Mouse (Mus musculus): ENCODE results near the gene Vps26c. TPM values are rescaled to one million over a fixed set of nuclear protein-coding genes. Genes with fewer than 3 reads are reported as not detected.

Vps26c gene
- polyA plus RNA-seq, 1 experiment from 2014 or later, result 61.3 TPM

DNA sequence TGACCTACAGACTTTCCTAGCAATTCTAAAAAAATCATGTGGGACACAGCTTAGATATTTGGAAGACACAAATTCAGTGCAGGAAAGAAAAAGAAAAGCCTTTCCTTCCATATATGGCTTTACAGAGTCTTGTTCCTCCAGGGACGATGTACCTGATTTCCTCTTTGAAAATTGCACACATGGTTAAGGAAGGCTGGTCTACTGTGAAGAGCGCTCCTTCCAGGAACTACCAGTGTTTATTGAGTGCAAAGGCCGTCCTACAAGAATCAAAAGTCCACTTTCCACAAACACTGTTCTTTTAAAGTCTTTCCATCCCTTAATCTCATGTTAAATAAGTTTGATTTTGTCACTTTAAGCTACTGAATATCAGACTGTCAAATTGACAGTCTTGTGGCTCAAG lies 916 bp upstream of the Vps26c start:
- H3K27me3 ChIP-seq, result no peaks in the 10 kb centered on the region
- no peak for DNase-seq (ENCODE audit: low read depth, low spot score)
- TF ChIP-seq CTCF (IDR thresholded peaks at IDR 0.05), result no peak
- POLR2A ChIA-PET, result interaction anchor here (1.0 kb wide), 1 partner anchor 94 kb away, joined by 3 read pairs; no protein-coding TSS in a partner anchor
- in situ Hi-C loops (cut with MboI; ENCODE audit: low pct_unique_long_range_greater_than_20kb), result loop anchor here (5.0 kb wide), 1 partner anchor 35 kb away; no protein-coding TSS in a partner anchor
- no peak for ATAC-seq
- CTCF ChIA-PET, result interaction anchor here (0.9 to 1.2 kb wide), 2 partner anchors 9 to 41 kb away, joined by 3 to 4 read pairs; no protein-coding TSS in a partner anchor

- no peaks in the 10 kb centered on the region for H3K27me3 ChIP-seq
- in situ Hi-C loops (cut with MboI; ENCODE audit: low pct_unique_long_range_greater_than_20kb), result loop anchor here (5.0 kb wide), 1 partner anchor 35 kb away; no protein-coding TSS in a partner anchor
- no peak for DNase-seq (ENCODE audit: low read depth, low spot score)
- CTCF ChIA-PET, result interaction anchor here (0.9 to 1.2 kb wide), 2 partner anchors 9 to 41 kb away, joined by 3 to 4 read pairs; no protein-coding TSS in a partner anchor
- no peak for ATAC-seq
- POLR2A ChIA-PET, result interaction anchor here (1.0 to 1.6 kb wide), 2 partner anchors 22 to 95 kb away, joined by 3 read pairs; no protein-coding TSS in a partner anchor
- no peak for TF ChIP-seq CTCF (IDR thresholded peaks at IDR 0.05)
These were observed 513 bp upstream of the Vps26c start for GRCm38 (mm10) chr16:94527152-94527534.

DNA sequence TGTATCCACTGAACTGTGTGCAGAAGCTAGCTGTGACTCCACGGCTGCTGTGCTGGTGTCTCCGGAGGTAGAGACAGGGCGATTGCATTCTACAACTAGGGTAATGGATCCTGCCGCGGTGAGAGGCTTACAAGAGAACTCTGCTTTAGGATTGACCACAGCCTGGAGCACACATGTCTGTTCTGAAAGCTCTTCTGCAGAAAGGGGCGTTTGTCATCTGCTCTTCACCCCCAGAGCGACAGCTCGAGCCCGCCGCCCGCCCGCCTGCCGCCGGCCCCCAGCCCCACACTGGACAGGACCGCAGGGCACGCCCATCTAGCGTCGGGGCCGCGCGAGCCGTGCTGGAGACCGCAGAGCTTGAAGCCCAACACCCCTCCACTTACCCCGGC lies 681 bp downstream of the Vps26c start:
- DNase-seq (ENCODE audit: low read depth, low spot score) (no peak), ATAC-seq (peak; percentile 27)
- TF ChIP-seq CTCF (IDR thresholded peaks at IDR 0.05), result no peak
- POLR2A ChIA-PET, result interaction anchor here (0.6 to 1.6 kb wide), 2 partner anchors 21 to 43 kb away, joined by 3 read pairs; no protein-coding TSS in a partner anchor
- H3K27me3 ChIP-seq, result no peaks in the 10 kb centered on the region
- CTCF ChIA-PET, result no interaction called here
- in situ Hi-C loops (cut with MboI; ENCODE audit: low pct_unique_long_range_greater_than_20kb), result loop anchor here (5.0 kb wide), 1 partner anchor 36 kb away; no protein-coding TSS in a partner anchor

- H3K27me3 ChIP-seq, result no peaks in the 10 kb centered on the region
- TF ChIP-seq CTCF (IDR thresholded peaks at IDR 0.05), result no peak
- ChIA-PET POLR2A (interaction anchor here (0.6 kb wide), 1 partner anchor 44 kb away, joined by 3 read pairs; no protein-coding TSS in a partner anchor), CTCF (interaction anchor here (1.3 kb wide), 1 partner anchor 9 kb away, joined by 3 read pairs; no protein-coding TSS in a partner anchor)
- DNase-seq (ENCODE audit: low read depth, low spot score), result no peak
- in situ Hi-C loops (cut with MboI; ENCODE audit: low pct_unique_long_range_greater_than_20kb), result loop anchor here (5.0 kb wide), 1 partner anchor 38 kb away; no protein-coding TSS in a partner anchor
- ATAC-seq, result no peak
These were observed 1.9 kb downstream of the Vps26c start for GRCm38 (mm10) chr16:94524691-94525090.

- ATAC-seq (no peak), DNase-seq (ENCODE audit: low read depth, low spot score) (no peak)
- POLR2A ChIA-PET, result no interaction called here
These were observed 2.8 kb downstream of the Vps26c start for GRCm38 (mm10) chr16:94523594-94524377.

GRCm38 (mm10) chr16:94519028-94519427 lies 7.6 kb downstream of the Vps26c start:
- ATAC-seq (no peak), DNase-seq (ENCODE audit: low read depth, low spot score) (no peak)
- CTCF ChIA-PET, result no interaction called here
- H3K27me3 ChIP-seq, result no peaks in the 10 kb centered on the region
- POLR2A ChIA-PET, result no interaction called here
- no peak for TF ChIP-seq CTCF (IDR thresholded peaks at IDR 0.05)
- in situ Hi-C loops (cut with MboI; ENCODE audit: low pct_unique_long_range_greater_than_20kb), result loop anchor here (5.0 kb wide), 1 partner anchor 98 kb away; no protein-coding TSS in a partner anchor

More at GRCm38 (mm10) chr16:94523594-94524377, 2.8 kb downstream of the Vps26c start:
- no peaks in the 10 kb centered on the region for H3K27me3 ChIP-seq
- no peak for TF ChIP-seq CTCF (IDR thresholded peaks at IDR 0.05)
- CTCF ChIA-PET, result interaction anchor here (1.3 kb wide), 1 partner anchor 8 kb away, joined by 3 read pairs; no protein-coding TSS in a partner anchor
- in situ Hi-C loops (cut with MboI; ENCODE audit: low pct_unique_long_range_greater_than_20kb), result no loop called here

- no peaks in the 10 kb centered on the region for H3K27me3 ChIP-seq
- ChIA-PET CTCF (no interaction called here), POLR2A (no interaction called here)
- no peak for DNase-seq (ENCODE audit: low read depth, low spot score)
- TF ChIP-seq CTCF (IDR thresholded peaks at IDR 0.05), result no peak
- no peak for ATAC-seq
- in situ Hi-C loops (cut with MboI; ENCODE audit: low pct_unique_long_range_greater_than_20kb), result loop anchor here (5.0 kb wide), 1 partner anchor 100 kb away; no protein-coding TSS in a partner anchor
These were observed 9.0 kb downstream of the Vps26c start for GRCm38 (mm10) chr16:94517606-94518005.

GRCm38 (mm10) chr16:94509983-94510382 lies 16.6 kb downstream of the Vps26c start:
- ChIA-PET CTCF (interaction anchor here (0.7 to 1.9 kb wide), 2 partner anchors 10 to 42 kb away, joined by 3 read pairs; no protein-coding TSS in a partner anchor), POLR2A (no interaction called here)
- TF ChIP-seq CTCF (IDR thresholded peaks at IDR 0.05), result no peak
- DNase-seq (ENCODE audit: low read depth, low spot score) (no peak), ATAC-seq (no peak)
- H3K27me3 ChIP-seq, result no peaks in the 10 kb centered on the region
- in situ Hi-C loops (cut with MboI; ENCODE audit: low pct_unique_long_range_greater_than_20kb), result no loop called here

GRCm38 (mm10) chr16:94508769-94509168 lies 17.9 kb downstream of the Vps26c start:
- no peak for DNase-seq (ENCODE audit: low read depth, low spot score)
- CTCF ChIA-PET, result no interaction called here
- no peak for TF ChIP-seq CTCF (IDR thresholded peaks at IDR 0.05)
- POLR2A ChIA-PET, result no interaction called here
- in situ Hi-C loops (cut with MboI; ENCODE audit: low pct_unique_long_range_greater_than_20kb), result no loop called here
- H3K27me3 ChIP-seq, result no peaks in the 10 kb centered on the region
- no peak for ATAC-seq

- POLR2A ChIA-PET, result no interaction called here
- DNase-seq (ENCODE audit: low read depth, low spot score) (no peak), ATAC-seq (no peak)
- no peak for TF ChIP-seq CTCF (IDR thresholded peaks at IDR 0.05)
- CTCF ChIA-PET, result interaction anchor here (1.0 to 1.7 kb wide), 2 partner anchors 8 to 15 kb away, joined by 3 read pairs; no protein-coding TSS in a partner anchor
- no peaks in the 10 kb centered on the region for H3K27me3 ChIP-seq
- in situ Hi-C loops (cut with MboI; ENCODE audit: low pct_unique_long_range_greater_than_20kb), result no loop called here
These were observed 19.6 kb downstream of the Vps26c start for GRCm38 (mm10) chr16:94507071-94507470.

GRCm38 (mm10) chr16:94504192-94504591 lies 22.4 kb downstream of the Vps26c start:
- ChIA-PET POLR2A (no interaction called here), CTCF (no interaction called here)
- DNase-seq (ENCODE audit: low read depth, low spot score), result no peak
- in situ Hi-C loops (cut with MboI; ENCODE audit: low pct_unique_long_range_greater_than_20kb), result no loop called here
- H3K27me3 ChIP-seq, result no peaks in the 10 kb centered on the region
- no peak for ATAC-seq
- no peak for TF ChIP-seq CTCF (IDR thresholded peaks at IDR 0.05)
